Mouse (Mus musculus): Measurements from ENCODE around the gene Purb.
A peak's percentile ranks its signal among the peaks of the same experiment; 100 is the strongest.
"Not testable (repeated sequence)": the region's sequence is repeated elsewhere in the genome, so short reads cannot be mapped to it uniquely, and the experiment has no call there.

Gene Purb

GRCm38 (mm10) chr11:6484244-6484959 is 8.7 kb upstream of the Purb start:
- peak; percentile 67 for DNase-seq (ENCODE audit: low spot score)

GRCm38 (mm10) chr11:6483103-6483502 is 7.4 kb upstream of the Purb start:
- DNase-seq (ENCODE audit: low spot score): no peak

GRCm38 (mm10) chr11:6481669-6482185 is 6.0 kb upstream of the Purb start:
- DNase-seq (ENCODE audit: low spot score): peak; percentile 4

- no peak for DNase-seq (ENCODE audit: low spot score)
Measured at GRCm38 (mm10) chr11:6480681-6481405, 5.1 kb upstream of the Purb start.

- peak; percentile 4 for DNase-seq (ENCODE audit: low spot score)
Measured at GRCm38 (mm10) chr11:6480191-6480590, 4.5 kb upstream of the Purb start.

- peak; percentile 7 for DNase-seq (ENCODE audit: low spot score)
Measured at GRCm38 (mm10) chr11:6479231-6479630, 3.5 kb upstream of the Purb start.

- DNase-seq (ENCODE audit: low spot score): peak; percentile 4
Measured at GRCm38 (mm10) chr11:6477350-6477749, 1.6 kb upstream of the Purb start.

- no peak for DNase-seq (ENCODE audit: low spot score)
Measured at GRCm38 (mm10) chr11:6476876-6477275, 1.2 kb upstream of the Purb start.

- DNase-seq (ENCODE audit: low spot score): peak; percentile 52
Measured at GRCm38 (mm10) chr11:6474874-6475731, 614 bp downstream of the Purb start.

- DNase-seq (ENCODE audit: low spot score): peak; percentile 26
Measured at GRCm38 (mm10) chr11:6474381-6474780, 1.3 kb downstream of the Purb start.

- no peak for DNase-seq (ENCODE audit: low spot score)
Measured at GRCm38 (mm10) chr11:6472076-6472475, 3.6 kb downstream of the Purb start.

- peak; percentile 41 for DNase-seq (ENCODE audit: low spot score)
Measured at GRCm38 (mm10) chr11:6471493-6471892, 4.2 kb downstream of the Purb start.

- DNase-seq (ENCODE audit: low spot score): no peak
Measured at GRCm38 (mm10) chr11:6471054-6471453, 4.7 kb downstream of the Purb start.

- DNase-seq (ENCODE audit: low spot score): peak; percentile 82
Measured at GRCm38 (mm10) chr11:6468541-6468940, 7.2 kb downstream of the Purb start.

GRCm38 (mm10) chr11:6465122-6465521 is 10.6 kb downstream of the Purb start:
- DNase-seq (ENCODE audit: low spot score): peak; percentile 86

- no peak for DNase-seq (ENCODE audit: low spot score)
Measured at GRCm38 (mm10) chr11:6463159-6463837, 12.4 kb downstream of the Purb start.

GRCm38 (mm10) chr11:6456083-6456482 is 19.6 kb downstream of the Purb start:
- no peak for DNase-seq (ENCODE audit: low spot score)

GRCm38 (mm10) chr11:6448155-6448554 is 27.6 kb downstream of the Purb start:
- DNase-seq (ENCODE audit: low spot score): not testable (repeated sequence)

- DNase-seq (ENCODE audit: low spot score): no peak
Measured at GRCm38 (mm10) chr11:6447493-6447892, 28.2 kb downstream of the Purb start.

GRCm38 (mm10) chr11:6445951-6446350 is 29.8 kb downstream of the Purb start:
- no peak for DNase-seq (ENCODE audit: low spot score)

GRCm38 (mm10) chr11:6445441-6445840 is 30.3 kb downstream of the Purb start:
- no peak for DNase-seq (ENCODE audit: low spot score)
